ENCODE assay signal across 17 mouse cellular contexts in genomic region chr10:60287161-60287560, GRCm38 (mm10). TPM values are rescaled to one million over a fixed set of nuclear protein-coding genes. Genes with fewer than 3 reads are reported as not detected.
A peak's percentile ranks its signal among the peaks of the same experiment; 100 is the strongest.
DNase-seq lines count a peak whose midpoint lies in the region; ATAC-seq and TF ChIP-seq lines count a peak whose summit lies in the region.
"Had no signal": no experiment of that assay in that cellular context is flagged by ENCODE, and none has a peak within 500 bp of the region (broad histone marks: within the 10 kb centered on the region; RNA-seq: fewer than 3 reads in every experiment).

No protein-coding gene starts in this region.

- no peak overlapping the region for H3K9ac ChIP-seq in forebrain, embryonic 11.5 days (ENCODE audit: low read length)
- no peak overlapping the region for H3K9ac ChIP-seq in lung, postnatal 0 days (replicated peaks; ENCODE audit: low read depth)
- H3K9ac ChIP-seq: heart, embryonic 13.5 days; limb, embryonic 13.5 days had no signal

- no peak for TF ChIP-seq EP300 in lung, postnatal 0 days (IDR thresholded peaks at IDR 0.05)

- 90% methylated on average over 4 of the region's 4 CpGs for WGBS in forebrain, embryonic 10.5 days
- 87% methylated on average over 4 of the region's 4 CpGs for WGBS in forebrain, embryonic 11.5 days
- WGBS in spleen, adult 2 months: 47% methylated on average over 4 of the region's 4 CpGs
- WGBS in lung, postnatal 0 days: 89% methylated on average over 4 of the region's 4 CpGs

- H3K4me3 ChIP-seq in forebrain, embryonic 10.5 days: no peak overlapping the region
- H3K4me3 ChIP-seq in forebrain, embryonic 11.5 days (ENCODE audit: low read depth, low read length): no peak overlapping the region
- H3K4me3 ChIP-seq in spleen, adult 2 months (ENCODE audit: extremely low read depth, insufficient read depth, insufficient read length): no peak overlapping the region
- no peak overlapping the region for H3K4me3 ChIP-seq in lung, postnatal 0 days (ENCODE audit: low read depth, low read length)
- H3K4me3 ChIP-seq: heart, embryonic 13.5 days; limb, embryonic 13.5 days; myocyte had no signal

- peaks cover 16% of the 10 kb centered on the region for H3K36me3 ChIP-seq in forebrain, embryonic 10.5 days (replicated peaks)
- no peaks in the 10 kb centered on the region for H3K36me3 ChIP-seq in forebrain, embryonic 11.5 days (ENCODE audit: control insufficient read depth, insufficient read depth, low read length)
- peaks cover 10% of the 10 kb centered on the region for H3K36me3 ChIP-seq in spleen, adult 2 months (ENCODE audit: control insufficient read depth, insufficient read depth, low read length)
- no peaks in the 10 kb centered on the region for H3K36me3 ChIP-seq in lung, postnatal 0 days (ENCODE audit: insufficient read depth, low read length)

- no peak for DNase-seq in forebrain, embryonic 10.5 days (ENCODE audit: extremely low spot score, low spot score)
- DNase-seq in forebrain, embryonic 11.5 days (ENCODE audit: low spot score): no peak
- DNase-seq in kidney, postnatal 25 days: peak; percentile 38 to 73
- no peak for DNase-seq in kidney, postnatal 14 days
- no peak for DNase-seq in spleen, adult 2 months (ENCODE audit: low read depth in 1 of 2, low spot score in 2 of 2)
- DNase-seq in spleen, adult 12 weeks (ENCODE audit: low spot score): no peak
- DNase-seq in lung, postnatal 0 days (ENCODE audit: low spot score): no peak
- no peak for DNase-seq in frontal cortex, adult 2 months (ENCODE audit: extremely low spot score in 1 of 2, low spot score in 1 of 2)
- DNase-seq: adrenal gland, postnatal 25 days; gastrocnemius, postnatal 25 days; lung, adult 18-20 months; right cerebral cortex, postnatal 25 days had no signal

- H3K4me2 ChIP-seq in forebrain, embryonic 11.5 days (ENCODE audit: low read depth, low read length, severe bottlenecking): no peak overlapping the region
- no peak overlapping the region for H3K4me2 ChIP-seq in lung, postnatal 0 days (replicated peaks; ENCODE audit: low read depth, low read length)
- H3K4me2 ChIP-seq: heart, embryonic 13.5 days; limb, embryonic 13.5 days had no signal

- H3K27ac ChIP-seq in forebrain, embryonic 10.5 days: 0 out of 2 replicates have a peak overlapping the region, but pooled peaks have one; percentile 13
- no peak overlapping the region for H3K27ac ChIP-seq in forebrain, embryonic 11.5 days (ENCODE audit: low read depth, low read length)
- peak overlapping the region; percentile 6; the same call in 1 of the 2 replicates for H3K27ac ChIP-seq in spleen, adult 2 months (ENCODE audit: insufficient read depth, low read length)
- H3K27ac ChIP-seq in lung, postnatal 0 days (ENCODE audit: low read length): no peak overlapping the region
- H3K27ac ChIP-seq: heart, embryonic 13.5 days; limb, embryonic 13.5 days had no signal

- TF ChIP-seq POLR2A in spleen, adult 2 months (IDR thresholded peaks at IDR 0.05; ENCODE audit: low read depth, low read length): no peak

- TF ChIP-seq CTCF in spleen, adult 2 months (IDR thresholded peaks at IDR 0.05; ENCODE audit: extremely low read depth, insufficient read depth, insufficient read length, insufficient replicate concordance): no peak
- no peak for TF ChIP-seq CTCF in lung, postnatal 0 days (IDR thresholded peaks at IDR 0.05)

- H3K27me3 ChIP-seq in forebrain, embryonic 10.5 days (ENCODE audit: poor library complexity, severe bottlenecking): no peaks in the 10 kb centered on the region
- H3K27me3 ChIP-seq in forebrain, embryonic 11.5 days (ENCODE audit: control insufficient read depth, insufficient read depth, low read length): no peaks in the 10 kb centered on the region
- H3K27me3 ChIP-seq in spleen, adult 2 months (ENCODE audit: control insufficient read depth, insufficient read depth, low read length): no peaks in the 10 kb centered on the region
- no peaks in the 10 kb centered on the region for H3K27me3 ChIP-seq in lung, postnatal 0 days (replicated peaks; ENCODE audit: insufficient read depth, low read length)
- H3K27me3 ChIP-seq: heart, embryonic 13.5 days; limb, embryonic 13.5 days had no signal

- H3K4me1 ChIP-seq in forebrain, embryonic 10.5 days: peaks cover 72% of the 10 kb centered on the region
- H3K4me1 ChIP-seq in forebrain, embryonic 11.5 days (replicated peaks; ENCODE audit: control insufficient read depth, insufficient read depth, low read length): peaks cover 28% of the 10 kb centered on the region
- H3K4me1 ChIP-seq in spleen, adult 2 months (ENCODE audit: control insufficient read depth, insufficient read depth, insufficient read length): peaks cover 80% of the 10 kb centered on the region
- peaks cover 12% of the 10 kb centered on the region; the same call in 1 of the 2 replicates for H3K4me1 ChIP-seq in lung, postnatal 0 days (ENCODE audit: insufficient read depth, low read depth, low read length)

- no peaks in the 10 kb centered on the region for H3K9me3 ChIP-seq in forebrain, embryonic 10.5 days
- no peaks in the 10 kb centered on the region for H3K9me3 ChIP-seq in forebrain, embryonic 11.5 days (ENCODE audit: control insufficient read depth, low read length)
- H3K9me3 ChIP-seq in lung, postnatal 0 days (ENCODE audit: low read length): no peaks in the 10 kb centered on the region
- H3K9me3 ChIP-seq: G1E; heart, embryonic 13.5 days; limb, embryonic 13.5 days had no signal

- no peak for ATAC-seq in forebrain, embryonic 11.5 days (replicated peaks; ENCODE audit: low FRiP score)
- ATAC-seq in lung, postnatal 0 days: no peak
- ATAC-seq: forebrain, embryonic 16.5 days had no signal

RNA-seq across cellular contexts. Expression of gene Psap, which starts 9.7 kb away (rescaled TPM):
- 51.8 and 68.7 TPM in 2 replicates for polyA plus RNA-seq in forebrain, embryonic 10.5 days (2016; fragmentation: Nextera tagmentation; extraction: Ambion mirVana)
- polyA plus RNA-seq in forebrain, embryonic 11.5 days (2014; fragmentation: Nextera tagmentation; extraction: Ambion mirVana): 63.6 and 74.2 TPM in 2 replicates
- 1,338 and 1,442 TPM in 2 replicates for polyA plus RNA-seq in spleen, adult 2 months (2012; rRNA removed)
- 120 and 128 TPM in 2 replicates for polyA plus RNA-seq in lung, postnatal 0 days (2015; fragmentation: Nextera tagmentation; extraction: Ambion mirVana)
- 1,752 and 1,773 TPM in 2 replicates for polyA plus RNA-seq in frontal cortex, adult 2 months (2012; rRNA removed)

RNA-seq across cellular contexts. Expression of gene Vsir, which starts 59.5 kb away (rescaled TPM):
- 1.2 and 1.4 TPM in 2 replicates for polyA plus RNA-seq in forebrain, embryonic 10.5 days (2016; fragmentation: Nextera tagmentation; extraction: Ambion mirVana)
- 0.96 and 1.2 TPM in 2 replicates for polyA plus RNA-seq in forebrain, embryonic 11.5 days (2014; fragmentation: Nextera tagmentation; extraction: Ambion mirVana)
- 155 TPM in 2 replicates for polyA plus RNA-seq in spleen, adult 2 months (2012; rRNA removed)
- polyA plus RNA-seq in lung, postnatal 0 days (2015; fragmentation: Nextera tagmentation; extraction: Ambion mirVana): 13.7 and 19.7 TPM in 2 replicates
- polyA plus RNA-seq in frontal cortex, adult 2 months (2012; rRNA removed): 24.3 and 33.1 TPM in 2 replicates

Comparison
In these comparisons a context has a peak if more than half of its experiments do, and no peak if none do; other contexts are left out.
1. DNase-seq: peak in kidney, postnatal 25 days (2 of 2); none in forebrain, embryonic 10.5 days (single experiment), forebrain, embryonic 11.5 days (single experiment), kidney, postnatal 14 days (single experiment), spleen, adult 2 months (0 of 2), spleen, adult 12 weeks (single experiment), lung, postnatal 0 days (single experiment) and frontal cortex, adult 2 months (0 of 2).
2. H3K27ac ChIP-seq: peak in forebrain, embryonic 10.5 days (single experiment) and spleen, adult 2 months (single experiment); none in forebrain, embryonic 11.5 days (single experiment) and lung, postnatal 0 days (single experiment).
3. RNA of gene Psap, which starts 9.7 kb away (polyA plus RNA-seq): 1,752 to 1,773 TPM in frontal cortex, adult 2 months and 1,338 to 1,442 TPM in spleen, adult 2 months; 120 to 128 TPM in lung, postnatal 0 days, 51.8 to 68.7 TPM in forebrain, embryonic 10.5 days and 63.6 to 74.2 TPM in forebrain, embryonic 11.5 days; every median in the first group is over 10 times any median in the second.